Mouse (Mus musculus) forebrain, embryonic 10.5 days (tissue): Measurements from ENCODE around the gene Zp3. TPM values are rescaled to one million over a fixed set of nuclear protein-coding genes. Genes with fewer than 3 reads are reported as not detected.

Experiments used
- DNase-seq: peaks from one replicate; pipeline ENCODE4 v3.0.0-alpha.2; 2017; ENCODE audit warnings: low spot score; ENCODE audit errors: extremely low spot score
- H3K27ac ChIP-seq: fragments of 300-500 bp; sonication (generic); 2 replicates; pipeline ENCODE4 v1.5.1; 2016; ENCODE audit warnings: mild to moderate bottlenecking
- H3K27me3 ChIP-seq: fragments of 300-500 bp; sonication (generic); 2 replicates; pipeline ENCODE4 v1.6.1; 2016; ENCODE audit warnings: mild to moderate bottlenecking; ENCODE audit not compliant: poor library complexity, severe bottlenecking
- H3K36me3 ChIP-seq: fragments of 300-500 bp; sonication (generic); replicated peaks from 2 replicates; pipeline ENCODE4 v1.6.1; 2016; ENCODE audit warnings: mild to moderate bottlenecking, moderate library complexity
- H3K4me1 ChIP-seq: fragments of 300-500 bp; sonication (generic); 2 replicates; pipeline ENCODE4 v1.6.1; 2016
- H3K4me3 ChIP-seq: fragments of 300-500 bp; sonication (generic); 2 replicates; pipeline ENCODE4 v1.5.1; 2016; ENCODE audit warnings: mild to moderate bottlenecking, moderate library complexity
- H3K9me3 ChIP-seq: fragments of 300-500 bp; sonication (generic); 2 replicates; pipeline ENCODE4 v1.6.1; 2016; ENCODE audit warnings: mild to moderate bottlenecking, moderate library complexity
- WGBS: fragments of 180-500 bp; shearing (Covaris S2); methylation state at CpG from one replicate; pipeline ENCODE4 v1.1.7; 2016; 5-methylcytosine and 5-hydroxymethylcytosine counted together
- polyA plus RNA-seq: library from polyadenylated mRNA; unstranded; fragments of >200 nt; fragmentation: Nextera tagmentation; extraction: Ambion mirVana; gene quantifications from 2 replicates; pipeline ENCODE4 v1.2.1, GENCODE M21; 2016

Gene Zp3
- polyA plus RNA-seq, 1 experiment from 2014 or later, result 0.12 TPM

GRCm38 (mm10) chr5:135965501-135965930 is 14.4 kb upstream of the Zp3 start:
- H3K27ac ChIP-seq, result 0 out of 2 replicates have a peak overlapping the region, but pooled peaks have one; percentile 53
- peak overlapping the region; percentile 31; the same call in 1 of the 2 replicates for H3K4me3 ChIP-seq
- no peaks in the 10 kb centered on the region for H3K36me3 ChIP-seq
- no peak for DNase-seq
- no peaks in the 10 kb centered on the region for H3K9me3 ChIP-seq
- H3K27me3 ChIP-seq, result peaks cover 23% of the 10 kb centered on the region
- WGBS, result 12% methylated on average over 24 of the region's 24 CpGs
- H3K4me1 ChIP-seq, result peaks cover 26% of the 10 kb centered on the region

DNA sequence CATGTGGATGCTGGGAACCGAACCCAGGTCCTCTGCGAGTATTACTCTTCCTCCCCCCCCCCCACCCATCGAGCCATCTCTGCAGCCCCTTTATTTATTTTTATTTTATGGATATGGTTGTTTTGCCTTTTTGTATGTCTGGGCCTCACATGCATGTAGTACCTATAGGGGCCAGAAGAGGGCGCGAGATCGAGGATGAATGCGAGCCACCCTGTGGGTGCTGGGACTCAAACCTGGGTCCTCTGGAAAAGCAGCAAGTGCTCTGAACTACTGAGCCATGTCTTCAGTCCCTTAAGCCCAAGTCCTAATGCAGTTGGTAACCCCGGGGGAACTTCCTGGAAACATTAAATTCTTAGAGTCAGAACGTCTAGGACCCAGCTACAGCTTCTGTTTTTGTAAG is 13.0 kb upstream of the Zp3 start:
- H3K9me3 ChIP-seq, result no peaks in the 10 kb centered on the region
- H3K36me3 ChIP-seq, result no peaks in the 10 kb centered on the region
- no peak overlapping the region for H3K4me3 ChIP-seq
- H3K4me1 ChIP-seq, result peaks cover 19% of the 10 kb centered on the region
- 67% methylated on average over 9 of the region's 9 CpGs for WGBS
- H3K27me3 ChIP-seq, result peaks cover 23% of the 10 kb centered on the region
- no peak overlapping the region for H3K27ac ChIP-seq
- no peak for DNase-seq

GRCm38 (mm10) chr5:135968781-135969180 is 11.1 kb upstream of the Zp3 start:
- peak; percentile 47 for DNase-seq
- H3K36me3 ChIP-seq, result no peaks in the 10 kb centered on the region
- no peak overlapping the region for H3K27ac ChIP-seq
- no peaks in the 10 kb centered on the region for H3K9me3 ChIP-seq
- H3K4me1 ChIP-seq, result peaks cover 7% of the 10 kb centered on the region
- no peak overlapping the region for H3K4me3 ChIP-seq
- 66% methylated on average over 1 of the region's 1 CpGs for WGBS
- peaks cover 23% of the 10 kb centered on the region for H3K27me3 ChIP-seq

DNA sequence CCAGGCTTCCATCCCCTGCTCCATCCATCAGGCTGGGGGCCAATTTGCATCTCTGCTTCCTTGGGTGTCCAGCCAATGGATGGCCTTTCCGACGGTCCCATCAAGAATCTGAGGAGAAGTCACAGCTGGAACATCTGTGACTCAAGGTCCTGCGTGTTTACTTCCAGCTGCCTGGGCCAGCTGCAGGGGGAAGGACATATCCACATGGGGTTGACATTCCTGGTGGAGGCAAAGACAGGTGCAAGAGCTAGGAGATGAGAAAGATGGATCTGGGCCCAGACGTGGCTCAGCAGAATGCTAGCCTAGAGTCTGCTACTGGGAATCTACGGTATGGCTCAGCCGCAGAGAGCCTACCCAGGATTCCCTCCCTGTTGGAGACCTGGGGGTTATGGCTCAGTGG is 9.7 kb upstream of the Zp3 start:
- WGBS, result 90% methylated on average over 6 of the region's 6 CpGs
- no peak for DNase-seq
- Histone ChIP-seq H3K36me3 (no peaks in the 10 kb centered on the region), H3K4me3 (no peak overlapping the region), H3K27me3 (peaks cover 10% of the 10 kb centered on the region), H3K4me1 (peaks cover 13% of the 10 kb centered on the region), H3K9me3 (no peaks in the 10 kb centered on the region), H3K27ac (no peak overlapping the region)

GRCm38 (mm10) chr5:135971876-135972275 is 8.0 kb upstream of the Zp3 start:
- Histone ChIP-seq H3K27me3 (no peaks in the 10 kb centered on the region), H3K36me3 (no peaks in the 10 kb centered on the region), H3K27ac (no peak overlapping the region), H3K9me3 (no peaks in the 10 kb centered on the region), H3K4me1 (peaks cover 7% of the 10 kb centered on the region), H3K4me3 (no peak overlapping the region)
- 94% methylated on average over 7 of the region's 7 CpGs for WGBS
- no peak for DNase-seq

DNA sequence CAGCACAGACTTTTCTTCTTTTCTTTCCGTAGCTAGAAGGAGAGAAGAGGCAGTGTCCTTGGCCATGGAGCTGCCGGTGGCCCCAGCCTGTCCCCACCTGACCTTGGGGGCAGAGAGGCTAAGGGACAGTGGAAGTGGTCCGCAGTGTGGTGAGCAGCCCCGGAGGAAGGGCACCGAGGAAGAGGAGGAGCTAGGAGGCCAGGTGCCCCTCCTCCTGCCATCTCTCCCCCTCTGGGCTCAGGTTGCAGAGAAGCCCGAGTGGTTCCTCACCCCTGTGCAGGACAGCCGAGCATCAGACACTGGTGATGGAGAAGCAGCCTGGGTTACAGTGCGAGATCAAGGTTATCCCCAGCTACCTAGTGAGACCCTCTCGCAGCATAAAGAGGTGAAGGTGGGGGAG is 5.5 kb upstream of the Zp3 start, which contains the start of gene Ssc4d:
Gene Ssc4d (minus strand): TSS at position 167 of the 400 bp plus-strand sequence.
- H3K4me3 ChIP-seq, result peak within 1 kb of the TSS; percentile 29
- no peaks in the 10 kb centered on the region for H3K27me3 ChIP-seq
- peak within 1 kb of the TSS; percentile 40; the same call in 1 of the 2 replicates for H3K27ac ChIP-seq
- no peaks in the 10 kb centered on the region for H3K36me3 ChIP-seq
- H3K4me1 ChIP-seq, result peaks cover 9% of the 10 kb centered on the region
- WGBS, result 23% methylated on average over 9 of the region's 9 CpGs
- no peaks in the 10 kb centered on the region for H3K9me3 ChIP-seq
- no peak for DNase-seq

- H3K27me3 ChIP-seq, result no peaks in the 10 kb centered on the region
- no peak for DNase-seq
- no peak overlapping the region for H3K4me3 ChIP-seq
- WGBS, result 92% methylated on average over 8 of the region's 8 CpGs
- peaks cover 12% of the 10 kb centered on the region for H3K4me1 ChIP-seq
- no peaks in the 10 kb centered on the region for H3K36me3 ChIP-seq
- no peak overlapping the region for H3K27ac ChIP-seq
- H3K9me3 ChIP-seq, result no peaks in the 10 kb centered on the region
Observed at GRCm38 (mm10) chr5:135975893-135976668, 3.8 kb upstream of the Zp3 start.

DNA sequence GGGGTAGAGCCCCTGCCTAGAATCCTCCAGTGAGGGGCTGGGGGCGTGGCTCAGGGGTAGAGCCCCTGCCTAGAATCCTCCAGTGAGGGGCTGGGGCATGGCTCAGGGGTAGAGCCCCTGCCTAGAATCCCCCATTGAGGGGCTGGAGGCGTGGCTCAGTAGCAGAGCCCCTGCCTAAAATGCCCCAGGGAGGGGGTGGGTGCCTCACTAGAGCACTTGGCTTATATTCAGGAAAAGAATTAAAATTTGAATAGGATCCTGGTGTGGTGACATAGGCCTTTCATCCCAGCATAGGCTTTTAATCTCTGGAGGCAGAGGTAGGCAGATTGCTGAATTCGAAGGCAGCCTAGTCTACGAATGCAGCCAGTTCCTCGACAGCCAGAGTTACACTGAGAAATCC is 518 bp upstream of the Zp3 start:
- Histone ChIP-seq H3K27me3 (no peaks in the 10 kb centered on the region), H3K4me3 (no peak overlapping the region), H3K4me1 (peaks cover 9% of the 10 kb centered on the region), H3K36me3 (no peaks in the 10 kb centered on the region), H3K27ac (no peak overlapping the region), H3K9me3 (no peaks in the 10 kb centered on the region)
- DNase-seq, result no peak
- 79% methylated on average over 5 of the region's 5 CpGs for WGBS

GRCm38 (mm10) chr5:135982398-135982797 is 2.5 kb downstream of the Zp3 start:
- Histone ChIP-seq H3K27ac (no peak overlapping the region), H3K9me3 (no peaks in the 10 kb centered on the region), H3K4me3 (no peak overlapping the region), H3K27me3 (no peaks in the 10 kb centered on the region), H3K4me1 (0 out of 2 replicates have a peak, but pooled peaks cover 5% of the 10 kb centered on the region), H3K36me3 (no peaks in the 10 kb centered on the region)
- WGBS, result 38% methylated on average over 6 of the region's 6 CpGs
- peak; percentile 64 for DNase-seq

GRCm38 (mm10) chr5:135984546-135985044 is 4.7 kb downstream of the Zp3 start:
- H3K27ac ChIP-seq, result no peak overlapping the region
- H3K4me3 ChIP-seq, result no peak overlapping the region
- no peaks in the 10 kb centered on the region for H3K27me3 ChIP-seq
- no peaks in the 10 kb centered on the region for H3K36me3 ChIP-seq
- no peak for DNase-seq
- H3K4me1 ChIP-seq, result 0 out of 2 replicates have a peak, but pooled peaks cover 3% of the 10 kb centered on the region
- H3K9me3 ChIP-seq, result no peaks in the 10 kb centered on the region
- 70% methylated on average over 6 of the region's 6 CpGs for WGBS

DNA sequence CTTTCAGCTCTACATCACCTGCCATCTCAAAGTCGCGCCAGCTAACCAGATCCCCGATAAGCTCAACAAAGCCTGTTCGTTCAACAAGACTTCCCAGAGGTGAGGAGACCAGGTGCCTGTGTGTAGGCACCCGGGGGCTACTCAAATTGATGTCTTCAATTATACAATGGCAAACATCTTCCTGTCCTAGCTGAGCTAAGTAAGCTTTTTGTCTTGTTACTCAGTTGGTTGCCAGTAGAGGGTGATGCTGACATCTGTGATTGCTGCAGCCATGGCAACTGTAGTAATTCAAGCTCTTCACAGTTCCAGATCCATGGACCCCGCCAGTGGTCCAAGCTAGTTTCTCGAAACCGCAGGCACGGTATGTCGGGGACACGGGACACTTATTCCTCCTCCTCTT is 7.3 kb downstream of the Zp3 start:
- 69% methylated on average over 11 of the region's 11 CpGs for WGBS
- Histone ChIP-seq H3K4me1 (no peaks in the 10 kb centered on the region), H3K27ac (no peak overlapping the region), H3K36me3 (no peaks in the 10 kb centered on the region), H3K4me3 (no peak overlapping the region), H3K27me3 (no peaks in the 10 kb centered on the region), H3K9me3 (no peaks in the 10 kb centered on the region)
- DNase-seq, result no peak

GRCm38 (mm10) chr5:135990601-135991000 is 10.7 kb downstream of the Zp3 start:
- 77% methylated on average over 5 of the region's 5 CpGs for WGBS
- Histone ChIP-seq H3K36me3 (no peaks in the 10 kb centered on the region), H3K4me1 (peaks cover 6% of the 10 kb centered on the region), H3K4me3 (no peak overlapping the region), H3K27ac (no peak overlapping the region), H3K27me3 (no peaks in the 10 kb centered on the region), H3K9me3 (no peaks in the 10 kb centered on the region)
- no peak for DNase-seq

GRCm38 (mm10) chr5:135993381-135993965 is 13.6 kb downstream of the Zp3 start:
- DNase-seq, result no peak
- H3K27me3 ChIP-seq, result no peaks in the 10 kb centered on the region
- H3K36me3 ChIP-seq, result peaks cover 23% of the 10 kb centered on the region
- H3K4me3 ChIP-seq, result no peak overlapping the region
- H3K4me1 ChIP-seq, result peaks cover 14% of the 10 kb centered on the region
- 78% methylated on average over 5 of the region's 5 CpGs for WGBS
- no peak overlapping the region for H3K27ac ChIP-seq
- no peaks in the 10 kb centered on the region for H3K9me3 ChIP-seq
